Mouse (Mus musculus): Measurements from ENCODE around the gene Rab7b.
A peak's percentile ranks its signal among the peaks of the same experiment; 100 is the strongest.

Rab7b gene

DNA sequence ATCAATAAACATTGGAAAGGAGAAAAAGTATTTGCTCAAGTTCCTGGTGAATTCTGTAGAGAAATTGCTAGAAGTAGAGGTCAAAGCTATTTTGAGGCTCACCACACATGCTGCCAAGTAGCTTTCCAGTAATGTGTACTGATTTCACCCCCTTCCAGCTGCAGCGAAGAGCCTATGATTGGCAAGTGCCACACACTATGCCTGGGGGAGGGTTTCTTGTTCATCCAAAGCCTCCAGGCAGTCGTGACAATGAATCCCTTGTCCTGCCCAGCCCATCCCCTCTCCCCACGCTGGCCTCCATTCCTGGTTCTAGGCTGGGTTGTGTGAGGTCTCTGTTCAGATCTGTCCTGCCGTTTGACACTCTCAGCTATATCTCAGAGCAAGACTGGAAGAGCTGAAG, 7.8 kb downstream of the Rab7b start:
- DNase-seq (ENCODE audit: low spot score in 2 of 2) = no peak

DNA sequence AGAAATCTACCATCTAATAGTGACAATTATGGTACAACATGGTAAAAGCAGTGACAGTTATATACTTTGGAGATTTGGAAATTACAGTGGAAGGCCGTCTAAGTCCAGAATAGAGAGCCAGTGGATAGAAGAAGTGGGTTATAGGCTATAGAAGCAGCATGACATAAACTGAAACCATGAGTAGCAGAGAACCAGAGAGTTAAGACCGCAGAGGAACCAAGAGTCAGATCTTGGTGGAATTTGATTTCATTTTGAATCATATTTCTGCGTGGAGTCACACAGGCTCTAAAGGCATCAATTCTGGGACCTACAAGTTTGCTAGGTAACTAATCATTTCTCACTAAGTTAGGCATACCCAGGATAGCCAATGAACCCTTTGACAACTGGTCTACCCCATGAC, 10.3 kb downstream of the Rab7b start:
- DNase-seq (ENCODE audit: low spot score in 2 of 2) = no peak

DNA sequence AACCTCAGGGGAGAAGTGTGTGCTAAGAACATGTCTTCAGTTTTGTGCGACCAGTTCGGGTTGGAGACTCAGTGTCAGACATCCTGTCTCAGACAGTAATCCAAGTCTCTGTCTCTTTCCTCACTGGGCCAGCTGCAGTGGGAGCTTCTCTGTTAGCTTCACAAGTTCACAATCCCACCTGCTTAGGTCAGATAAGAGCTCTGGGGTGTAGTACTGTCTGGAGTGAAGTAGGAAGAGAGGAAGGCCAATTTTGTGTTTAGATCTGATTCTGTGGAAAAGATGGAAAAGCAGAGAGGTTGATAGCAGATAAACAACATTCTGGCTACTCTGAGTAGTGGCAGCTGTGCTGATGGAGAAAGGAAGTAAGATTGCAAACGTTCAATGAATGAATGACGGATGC, 11.1 kb downstream of the Rab7b start:
- no peak for DNase-seq (ENCODE audit: low spot score in 2 of 2)

DNA sequence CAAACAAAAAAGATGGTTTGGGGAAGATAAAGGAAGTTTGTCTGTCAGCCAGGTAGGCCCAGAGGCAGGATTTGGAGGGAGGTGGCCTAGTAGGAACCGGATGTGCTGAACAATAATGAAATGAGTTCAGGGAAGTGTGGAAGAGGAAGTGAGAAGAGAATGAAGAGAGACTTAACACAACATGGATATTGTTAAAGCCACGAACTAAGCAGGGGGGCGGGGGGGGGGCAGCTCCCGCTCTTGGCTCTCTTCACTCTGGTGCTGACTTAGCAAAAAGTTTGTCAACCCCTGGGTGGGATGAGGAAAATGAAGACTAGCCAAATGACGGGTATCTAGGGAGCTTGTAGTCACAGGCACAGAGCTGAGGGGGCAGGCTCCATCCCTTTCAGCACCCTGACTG, 12.0 kb downstream of the Rab7b start:
- DNase-seq (ENCODE audit: low spot score in 2 of 2) = no peak

DNA sequence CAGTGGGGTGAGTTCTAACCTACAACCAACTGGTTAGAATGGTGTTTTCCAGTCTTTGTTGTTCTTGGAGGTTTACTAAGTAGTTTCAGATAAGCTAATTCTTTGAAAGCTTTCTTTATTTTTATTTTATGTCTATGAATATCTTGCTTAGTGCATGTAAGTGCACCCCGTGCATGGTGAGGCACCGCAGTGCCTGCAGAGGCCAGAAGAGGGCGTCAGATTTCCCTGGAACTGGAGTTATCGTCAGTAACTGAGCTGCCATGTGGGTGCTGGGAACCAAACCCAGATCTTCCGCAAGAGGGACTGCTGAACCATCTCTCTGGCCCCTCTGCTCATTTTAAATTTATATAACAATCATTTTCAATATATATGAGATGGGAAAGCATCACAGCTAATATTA, 12.9 kb downstream of the Rab7b start:
- peak in 1 of 2 experiments; percentile 21 for DNase-seq (ENCODE audit: low spot score in 2 of 2)

DNA sequence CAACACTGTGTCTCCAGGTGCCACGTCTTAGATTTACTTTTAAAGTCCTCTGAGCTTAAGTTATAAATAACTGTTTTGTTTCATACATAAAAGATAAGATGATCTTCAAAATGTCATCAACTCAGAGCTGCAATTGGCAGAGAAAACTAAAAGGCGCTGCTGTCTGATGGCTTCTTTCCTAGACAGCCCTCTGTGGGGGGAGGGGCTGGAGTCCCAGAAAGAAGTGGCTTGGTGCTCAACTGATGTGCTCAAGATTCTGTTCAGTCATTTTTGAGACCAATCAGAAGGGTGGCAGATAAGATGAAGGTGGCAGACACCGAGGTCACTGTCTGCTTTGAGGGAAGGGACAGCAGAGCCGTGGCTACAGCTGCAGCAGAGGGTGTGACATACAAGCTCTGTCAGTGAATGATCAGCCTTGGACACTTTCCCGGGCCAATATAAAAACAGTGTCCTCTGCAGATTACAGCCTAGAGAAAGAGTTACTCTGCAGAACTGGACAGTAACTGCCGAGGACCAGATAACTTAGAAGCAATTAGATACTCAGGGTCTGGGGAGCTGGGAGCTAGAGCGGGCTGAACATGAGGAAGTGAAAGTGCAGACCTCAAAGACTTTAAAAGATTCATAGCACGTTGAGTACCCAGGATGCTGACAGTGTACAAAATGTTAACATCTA, 13.7 kb downstream of the Rab7b start:
- peak in 1 of 2 experiments; percentile 23 for DNase-seq (ENCODE audit: low spot score in 2 of 2)

DNA sequence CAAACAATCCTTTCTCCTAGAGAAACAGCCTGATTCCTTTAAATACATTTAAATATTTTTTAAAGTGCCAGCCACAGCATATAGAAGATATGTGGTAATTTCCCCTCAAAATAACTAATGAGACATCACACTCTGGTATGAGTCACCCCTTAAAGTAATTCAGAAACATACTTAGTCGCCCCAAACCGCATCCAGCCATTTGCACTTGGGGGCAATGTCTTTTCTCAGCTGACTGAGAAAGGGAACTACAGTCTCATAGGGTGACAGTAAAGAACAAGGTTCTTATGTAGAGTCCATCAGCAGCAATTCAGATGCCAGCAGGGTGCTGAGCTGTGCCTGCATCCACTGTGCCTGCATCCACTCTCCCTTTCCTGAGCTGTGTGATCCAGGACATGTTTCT, 15.0 kb downstream of the Rab7b start:
- DNase-seq (ENCODE audit: low spot score in 2 of 2) = no peak

DNA sequence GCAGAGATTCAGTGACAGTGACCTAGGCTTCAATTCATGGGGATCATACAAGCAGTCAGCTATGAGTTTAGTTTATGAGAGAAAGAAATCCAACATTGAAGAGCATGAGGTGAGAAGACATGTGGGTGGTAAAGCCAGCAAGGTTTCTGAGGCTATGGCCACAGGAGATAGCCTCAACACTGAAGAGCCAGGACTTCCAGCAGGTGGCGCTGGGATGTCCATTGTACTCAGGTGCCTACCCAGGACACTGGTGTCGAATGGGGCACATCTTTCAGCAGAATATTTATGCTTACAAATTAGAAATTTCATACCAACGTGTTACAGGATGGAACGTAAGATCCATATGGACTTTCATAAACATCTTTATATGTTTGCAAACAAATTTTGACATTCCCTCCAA, 19.8 kb downstream of the Rab7b start:
- DNase-seq (ENCODE audit: low spot score in 2 of 2) = peak; percentile 33 to 58

DNA sequence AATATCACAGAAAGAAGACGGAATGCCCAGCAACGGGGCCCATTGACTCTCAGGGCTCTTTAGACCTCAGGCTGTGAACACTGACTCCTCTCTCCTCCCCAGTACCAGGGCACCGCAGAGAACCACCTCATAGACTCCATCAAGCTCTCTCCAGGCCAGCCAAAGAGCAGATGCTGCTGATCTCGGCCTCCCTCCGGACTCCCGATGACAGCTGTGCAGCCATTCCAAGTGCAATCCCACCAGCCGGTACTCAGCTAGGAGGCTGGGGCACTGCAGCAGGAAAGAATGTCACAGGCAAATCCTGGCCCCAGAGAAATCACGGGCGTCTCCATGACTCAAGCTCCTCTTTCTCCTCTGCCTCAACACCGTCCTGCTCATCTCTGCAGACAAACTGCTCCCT, 23.0 kb downstream of the Rab7b start:
- no peak for DNase-seq (ENCODE audit: low spot score in 2 of 2)

DNA sequence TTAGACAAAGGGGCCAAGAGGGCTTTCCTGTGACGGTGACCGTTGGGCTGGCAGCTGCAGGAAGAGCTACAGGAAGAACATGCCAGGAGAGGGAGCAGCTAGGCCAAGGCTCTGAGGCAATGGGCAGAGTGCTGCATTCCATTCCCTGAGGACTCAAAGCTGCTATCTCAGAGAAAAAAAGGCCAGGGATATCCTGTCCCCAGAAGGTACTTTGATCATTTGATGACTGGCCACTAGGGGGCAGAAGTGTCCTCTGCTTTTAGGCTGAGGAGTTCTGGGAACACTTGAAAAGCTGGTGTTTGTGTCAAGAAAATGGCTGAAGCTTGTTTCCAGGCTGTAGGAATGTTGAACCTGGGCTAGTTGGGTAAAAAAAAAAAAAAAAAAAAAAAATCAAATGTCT, 23.9 kb downstream of the Rab7b start:
- DNase-seq (ENCODE audit: low spot score in 2 of 2) = peak; percentile 33 to 73

DNA sequence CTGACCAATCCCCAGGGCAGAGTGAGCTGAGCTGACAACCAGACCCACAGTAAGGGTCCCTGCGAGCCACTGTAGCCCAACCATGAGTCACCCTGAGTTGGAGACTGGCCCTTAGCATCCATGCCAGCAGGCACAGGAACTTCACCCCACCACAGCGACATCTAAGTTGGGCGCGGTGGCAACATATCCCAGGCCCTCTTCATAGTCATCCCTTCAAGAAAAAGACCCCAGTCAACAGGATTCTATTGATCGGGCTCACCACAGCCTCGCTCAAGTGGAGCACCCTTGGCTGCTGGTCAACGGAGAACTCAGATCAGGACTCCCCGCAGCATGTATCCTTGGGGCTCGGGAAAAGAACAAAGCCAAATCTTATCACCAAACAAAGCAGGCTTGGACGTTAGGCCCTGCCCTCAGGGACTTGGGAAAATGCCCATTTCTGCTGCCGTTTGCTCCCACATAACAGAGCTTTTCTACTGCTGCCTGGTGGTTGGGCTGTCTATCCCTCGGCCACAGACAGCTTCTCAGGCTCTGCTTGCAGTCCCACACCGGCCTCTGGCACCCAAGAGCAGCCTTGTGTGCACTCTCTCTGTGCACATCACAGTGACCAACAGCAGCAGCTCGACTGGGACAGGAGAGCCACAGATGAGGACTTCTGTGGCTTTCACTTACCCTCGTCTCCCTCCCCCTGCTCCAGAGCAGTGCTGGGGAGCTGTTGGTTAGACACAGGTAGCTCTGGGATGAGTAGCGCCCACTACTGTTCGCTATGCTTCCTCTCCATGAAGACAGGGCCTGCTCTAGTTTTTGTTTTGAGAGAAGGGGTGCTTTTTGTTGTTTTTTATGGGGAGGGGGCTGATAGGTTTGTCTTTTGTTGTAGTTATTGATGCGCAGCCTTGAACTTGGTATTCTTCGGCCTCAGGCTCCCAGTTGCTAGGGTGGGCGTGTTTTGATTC, 26.2 kb downstream of the Rab7b start:
- DNase-seq (ENCODE audit: low spot score in 2 of 2) = no peak

DNA sequence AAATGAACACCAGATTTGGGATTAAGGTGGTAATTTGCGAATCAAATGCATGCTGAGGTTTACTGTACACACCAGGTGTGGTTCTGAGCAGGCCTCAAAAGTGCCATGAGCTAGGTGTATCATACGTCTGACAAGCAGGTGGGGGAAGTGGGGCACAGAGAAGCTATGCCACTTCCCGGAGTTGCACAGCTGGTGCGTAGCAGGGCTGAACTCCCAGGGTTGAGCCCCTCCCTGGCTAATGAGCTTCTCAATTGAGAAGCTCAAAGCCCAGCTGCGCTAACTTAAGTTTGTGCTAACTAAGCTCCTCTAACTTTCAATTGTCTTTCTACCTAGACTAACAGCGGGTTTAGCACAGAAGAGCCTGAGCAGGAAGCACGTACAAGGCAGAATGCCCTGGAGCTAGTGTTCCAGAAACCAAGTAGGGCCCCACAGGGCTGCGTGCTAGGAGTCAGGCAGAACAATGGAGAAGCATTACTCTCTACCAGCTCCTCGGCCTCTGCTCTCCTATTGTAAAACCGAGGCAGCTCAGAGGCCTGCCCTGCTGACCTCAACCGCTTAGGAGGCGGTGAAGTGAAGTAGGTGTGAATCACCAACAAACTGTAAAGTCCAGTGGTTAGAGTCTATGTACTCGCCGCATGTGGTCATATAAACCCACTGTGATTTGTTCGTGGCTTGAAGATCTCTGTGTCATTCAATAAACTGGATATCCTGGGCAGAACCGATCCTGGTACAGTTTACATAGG, 30.6 kb downstream of the Rab7b start:
- no peak for DNase-seq (ENCODE audit: low spot score in 2 of 2)

DNA sequence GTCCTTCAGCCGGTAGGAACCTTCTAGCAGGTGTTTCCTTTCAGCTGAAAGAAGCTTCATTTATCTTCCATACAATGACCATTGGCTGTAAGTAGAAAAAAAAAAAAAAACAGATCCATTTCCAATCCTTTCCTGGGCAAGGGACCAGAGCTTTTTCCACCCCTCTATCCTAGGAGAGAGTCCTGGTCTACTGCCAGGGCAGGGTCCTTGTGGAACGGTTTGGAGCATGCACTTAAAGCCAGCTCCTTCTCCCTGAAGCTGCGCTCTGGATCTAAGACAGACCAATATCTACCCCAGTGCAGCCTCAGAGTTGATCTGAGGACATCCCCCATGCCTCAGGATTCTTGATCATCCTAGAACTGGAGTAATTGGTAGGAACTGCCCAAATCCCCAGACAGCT, 33.5 kb downstream of the Rab7b start:
- DNase-seq (ENCODE audit: low spot score in 2 of 2) = no peak

DNA sequence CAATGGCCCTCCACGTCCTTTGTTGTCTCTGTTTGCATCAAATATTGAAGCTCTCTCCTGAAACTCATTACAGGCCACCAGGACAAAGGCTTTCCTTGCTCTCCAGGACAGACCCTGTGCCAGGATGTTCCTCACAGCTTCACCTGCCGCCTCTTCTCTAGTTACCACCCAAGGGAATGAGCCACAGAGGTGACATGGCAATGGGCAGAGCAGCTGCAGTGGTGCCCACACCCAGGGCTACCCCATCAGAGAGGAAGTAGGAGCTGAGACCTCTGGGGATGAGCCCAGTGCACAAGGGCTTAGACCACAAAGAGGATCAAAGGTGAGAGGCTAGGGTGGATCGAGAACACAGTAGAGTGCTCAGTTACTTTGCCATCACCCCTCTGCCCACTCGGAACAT, 35.1 kb downstream of the Rab7b start:
- no peak for DNase-seq (ENCODE audit: low spot score in 2 of 2)

DNA sequence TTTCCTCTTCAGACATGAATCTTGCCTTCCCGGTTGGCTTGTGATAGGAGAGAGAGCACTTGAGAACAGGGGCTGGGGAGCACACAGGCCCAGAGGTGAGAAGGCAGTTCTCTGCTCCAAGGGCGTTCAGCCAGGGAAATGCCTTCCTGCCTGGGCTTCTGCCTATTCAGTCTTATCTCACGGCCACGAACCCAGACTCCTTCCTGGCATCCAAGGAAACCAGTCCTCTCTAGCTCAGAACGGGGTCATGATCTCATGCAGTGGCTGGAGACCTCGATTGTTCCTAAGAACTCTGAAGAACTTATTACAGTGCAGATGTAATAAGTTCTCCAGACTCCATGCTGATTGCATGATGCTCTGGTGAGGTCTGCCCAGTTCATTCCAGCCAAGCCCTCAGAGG, 38.1 kb downstream of the Rab7b start:
- no peak for DNase-seq (ENCODE audit: low spot score in 2 of 2)

DNA sequence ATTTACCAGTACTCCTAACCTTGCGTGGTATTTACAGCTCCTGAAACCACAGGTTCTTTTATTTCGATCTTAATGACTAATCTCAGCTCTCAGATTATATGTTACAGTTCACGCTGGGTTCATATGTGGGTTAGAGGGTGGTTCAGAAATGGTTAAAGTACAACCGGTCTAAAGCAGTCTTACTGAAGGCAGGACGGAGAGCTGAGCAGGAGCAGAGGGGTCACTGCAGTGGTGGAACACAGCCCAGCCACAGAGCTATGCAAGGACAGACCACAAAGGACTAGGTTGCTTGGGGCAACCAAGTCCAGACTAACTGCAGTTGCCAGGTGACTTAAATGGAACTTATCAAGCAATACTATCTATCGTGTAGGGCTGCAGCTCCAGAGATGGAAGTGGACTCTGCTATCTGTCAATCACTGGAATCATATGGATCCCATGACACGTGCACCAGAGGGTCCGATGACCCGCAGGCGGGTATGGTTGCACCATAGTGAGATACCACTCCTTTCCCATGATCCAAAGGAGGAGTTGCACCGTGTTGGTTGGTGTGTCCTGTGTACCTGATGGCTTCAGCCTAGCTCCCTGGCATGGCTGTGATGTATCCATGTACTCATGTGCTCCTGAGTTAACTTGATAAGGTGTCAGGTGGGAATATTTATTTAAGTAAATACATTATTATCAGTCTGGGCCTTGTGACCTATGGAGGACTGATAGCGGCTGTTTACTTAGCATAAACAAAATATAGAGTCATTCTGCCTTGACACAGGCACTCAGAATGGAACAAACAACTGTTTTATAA, 42.3 kb downstream of the Rab7b start:
- DNase-seq (ENCODE audit: low spot score in 2 of 2) = no peak

DNA sequence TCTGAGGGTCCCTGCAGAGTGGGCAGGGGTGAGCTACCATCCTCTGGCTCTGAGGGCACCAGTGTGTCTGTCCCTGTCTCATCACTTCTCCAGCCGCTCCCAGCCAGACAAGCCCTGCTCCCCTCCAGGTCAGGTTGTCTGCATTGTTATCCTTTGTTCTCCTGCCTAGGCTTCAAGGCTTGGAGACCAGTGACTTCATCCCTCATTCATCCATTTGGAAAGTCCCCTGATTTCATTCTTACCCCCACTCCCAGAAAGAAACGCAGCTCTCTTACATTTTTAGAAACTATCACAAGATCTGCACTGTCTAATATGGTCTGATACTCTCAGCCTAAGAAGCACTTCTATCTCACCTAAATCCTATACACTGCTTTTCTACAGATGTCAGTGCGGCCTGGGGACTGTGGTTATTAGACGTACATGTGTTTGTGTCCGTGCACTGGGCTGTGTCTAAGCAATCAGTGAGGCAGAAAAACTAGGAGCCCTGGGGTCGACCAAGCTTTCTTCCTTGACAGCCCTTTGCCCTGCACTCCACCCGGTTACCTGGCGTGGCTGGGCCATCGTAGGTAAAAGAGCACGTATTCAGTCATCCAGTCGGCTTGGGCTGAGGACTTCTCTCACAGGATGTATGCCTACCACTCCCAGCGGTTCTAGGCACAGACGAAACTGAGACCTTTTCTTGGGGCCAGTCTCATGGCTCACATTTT, 45.1 kb downstream of the Rab7b start:
- DNase-seq (ENCODE audit: low spot score in 2 of 2) = no peak

DNA sequence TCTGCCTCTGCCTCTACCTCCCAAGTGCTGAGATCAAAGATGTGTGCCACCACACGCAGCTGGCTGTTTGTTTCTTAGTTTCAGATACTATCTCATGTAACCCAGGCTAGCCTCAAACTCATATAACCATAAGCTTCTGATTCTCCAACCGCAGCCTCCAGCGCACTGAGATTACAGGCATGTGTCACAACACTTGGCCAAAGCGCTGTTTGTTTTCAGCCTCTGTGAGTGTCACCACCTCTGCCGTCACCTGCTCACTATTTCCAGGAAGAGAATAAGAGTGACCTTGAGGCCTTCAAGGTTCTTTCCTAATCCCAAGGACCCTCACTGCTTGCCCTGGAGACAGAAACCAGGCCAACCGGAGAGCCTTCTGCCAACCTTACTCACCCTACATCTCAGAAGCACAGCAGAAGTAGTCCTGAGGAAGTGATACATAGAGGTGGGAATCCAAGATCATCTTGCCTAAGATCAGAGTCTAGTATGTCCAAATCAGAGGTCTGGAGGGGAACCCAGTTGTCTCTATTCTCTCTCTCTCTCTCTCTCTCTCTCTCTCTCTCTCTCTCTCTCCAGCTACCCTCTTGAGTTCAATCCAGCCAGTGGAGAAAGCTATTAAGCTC, 46.3 kb downstream of the Rab7b start:
- DNase-seq (ENCODE audit: low spot score in 2 of 2) = no peak

DNA sequence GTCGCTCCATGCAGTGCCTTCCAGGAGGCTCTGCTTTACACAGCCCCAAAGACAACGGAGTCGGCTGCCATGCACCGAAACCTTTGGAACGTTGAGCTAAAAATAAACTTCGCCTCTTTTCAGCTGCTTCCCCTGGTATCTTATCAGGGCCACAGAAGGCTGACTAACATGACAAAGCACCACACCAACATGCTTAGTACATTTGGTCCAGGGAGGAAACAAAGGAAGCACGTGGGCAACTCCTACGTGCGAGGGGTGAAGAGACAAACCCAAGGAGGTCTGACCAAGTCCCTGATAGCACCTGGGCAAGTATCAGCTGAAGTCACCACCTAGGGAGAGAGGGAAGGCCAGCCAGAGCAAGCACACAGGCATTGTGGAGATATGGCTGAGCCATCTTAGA, 48.0 kb downstream of the Rab7b start:
- DNase-seq (ENCODE audit: low spot score in 2 of 2) = no peak

DNA sequence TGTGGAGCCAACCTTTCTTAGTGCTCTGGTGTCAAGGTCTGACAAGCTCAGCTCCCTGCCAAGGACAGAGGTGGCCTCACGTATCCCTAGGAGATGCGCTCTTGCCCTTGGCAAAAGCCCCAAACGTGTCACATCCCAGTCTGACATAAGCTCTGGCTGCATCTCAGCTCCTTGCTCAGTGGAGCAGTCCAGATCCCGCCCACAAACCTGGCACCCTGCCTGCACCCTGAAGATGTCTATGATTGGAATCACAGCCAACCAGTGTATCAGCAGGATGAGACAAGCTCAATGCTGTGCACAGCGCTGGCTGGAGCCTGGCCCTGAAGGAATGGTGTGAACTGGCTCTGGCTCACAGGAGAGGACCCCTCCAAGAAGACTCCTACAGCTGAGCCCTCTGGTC, 48.8 kb downstream of the Rab7b start:
- DNase-seq (ENCODE audit: low spot score in 2 of 2) = peak in 1 of 2 experiments; percentile 6

DNA sequence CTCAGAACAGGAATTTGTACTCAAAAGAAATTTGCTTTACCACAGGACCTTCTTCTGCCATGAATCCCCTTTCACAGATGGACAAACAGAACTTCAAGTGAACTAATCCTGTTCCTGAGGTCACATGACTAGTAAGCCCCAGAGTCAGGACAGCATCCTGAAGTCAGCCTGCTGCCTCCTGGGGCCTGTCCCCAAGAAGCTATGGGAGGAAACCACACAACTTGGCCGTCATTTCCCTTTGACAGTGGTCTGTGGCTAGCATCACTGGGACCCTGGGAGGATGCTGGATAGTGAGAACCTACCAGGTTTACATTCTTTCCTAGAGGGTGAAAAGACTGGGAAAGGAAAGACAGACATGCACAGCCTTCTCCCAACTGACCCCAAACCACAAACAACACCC, 50.3 kb downstream of the Rab7b start:
- DNase-seq (ENCODE audit: low spot score in 2 of 2) = no peak

All from spleen, postnatal 14 days (tissue).